Mouse (Mus musculus) spleen, adult 12 weeks (tissue): Measurements from ENCODE around the gene Tmprss11e.

Source experiments
- DNase-seq: peaks from one replicate; pipeline ENCODE4 v3.0.0; 2022; ENCODE audit warnings: low spot score

Gene Tmprss11e

DNA sequence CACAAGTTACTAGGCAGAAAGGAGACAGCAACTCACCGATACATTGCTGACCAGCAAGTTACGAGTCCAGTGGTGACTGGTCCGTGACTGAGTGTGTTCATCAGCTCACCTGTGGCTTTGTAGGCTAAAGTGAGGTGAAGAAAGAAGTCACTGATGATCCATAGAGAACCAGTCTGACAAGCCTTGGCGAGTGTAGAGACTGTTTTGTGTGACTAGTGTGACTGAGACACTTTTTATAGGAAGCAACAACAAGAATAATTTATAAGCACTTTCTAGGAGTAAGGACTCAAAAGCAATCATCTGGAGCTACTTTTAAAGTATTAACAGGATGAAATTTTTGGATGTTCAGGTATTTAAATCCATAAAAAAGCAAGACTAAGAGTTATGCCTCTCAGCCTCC lies at the start of gene Tmprss11e:
Tmprss11e (minus strand) TSS at position 101 of the 400 bp plus-strand sequence.
- DNase-seq, result no peak

DNA sequence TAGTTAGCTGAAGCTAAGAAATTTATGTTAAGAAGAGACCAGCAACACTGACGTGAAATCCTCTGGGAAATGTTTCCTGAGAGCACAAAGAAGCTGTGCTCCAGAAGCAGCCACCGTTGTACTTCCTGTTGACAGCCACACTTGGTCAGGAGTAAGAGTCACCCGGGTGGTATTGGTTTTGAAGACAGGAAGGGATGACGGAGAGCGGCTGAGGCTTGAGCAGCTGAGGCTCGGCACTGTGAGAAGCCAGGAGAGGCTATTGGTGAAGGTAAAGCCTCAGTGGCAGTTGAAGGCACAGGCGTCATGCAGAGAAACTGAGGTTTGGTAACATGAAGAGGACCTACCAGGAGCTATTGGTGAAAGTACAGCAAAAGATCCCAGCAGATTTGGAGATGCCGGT lies 47.2 kb upstream of the Tmprss11e start:
- DNase-seq, result no peak

DNA sequence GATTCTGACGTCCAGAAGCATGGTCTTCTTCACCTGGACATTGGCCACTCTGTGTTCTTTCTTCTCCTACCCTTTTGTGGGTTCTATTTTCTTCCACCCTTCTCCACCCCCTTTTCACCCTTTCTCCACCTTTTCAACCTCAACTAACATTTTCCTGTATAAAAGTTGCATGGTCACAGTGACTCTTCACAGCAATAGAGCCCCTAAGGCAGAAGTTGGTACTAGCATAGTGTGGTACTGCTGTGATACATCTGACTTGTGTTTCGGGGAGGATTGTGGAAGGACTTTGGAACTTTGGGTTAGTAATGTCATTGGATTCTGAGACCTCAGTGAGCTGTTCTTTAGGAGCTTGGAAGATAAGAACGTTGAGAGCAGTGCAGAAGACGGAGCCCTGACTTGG lies 46.6 kb upstream of the Tmprss11e start:
- no peak for DNase-seq

DNA sequence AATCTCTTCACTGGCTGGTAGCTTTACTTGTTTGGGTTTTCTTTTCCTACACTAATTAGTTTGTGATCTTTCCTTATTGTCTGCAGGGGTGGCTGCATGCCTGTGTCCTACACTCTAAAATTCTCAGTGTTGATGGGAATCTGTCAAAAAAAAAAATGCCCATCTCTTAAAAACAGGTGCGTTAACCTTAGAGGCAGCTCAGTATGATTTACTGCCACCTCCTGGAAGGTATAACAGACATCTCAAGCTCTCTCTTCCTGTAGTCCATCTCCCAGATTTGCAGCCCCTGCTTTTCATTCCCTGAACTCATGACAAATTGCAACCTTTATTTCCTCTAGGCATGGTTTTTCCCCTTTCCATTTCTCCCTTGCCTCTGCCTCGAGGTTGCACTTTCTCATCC lies 44.3 kb upstream of the Tmprss11e start:
- DNase-seq, result no peak

DNA sequence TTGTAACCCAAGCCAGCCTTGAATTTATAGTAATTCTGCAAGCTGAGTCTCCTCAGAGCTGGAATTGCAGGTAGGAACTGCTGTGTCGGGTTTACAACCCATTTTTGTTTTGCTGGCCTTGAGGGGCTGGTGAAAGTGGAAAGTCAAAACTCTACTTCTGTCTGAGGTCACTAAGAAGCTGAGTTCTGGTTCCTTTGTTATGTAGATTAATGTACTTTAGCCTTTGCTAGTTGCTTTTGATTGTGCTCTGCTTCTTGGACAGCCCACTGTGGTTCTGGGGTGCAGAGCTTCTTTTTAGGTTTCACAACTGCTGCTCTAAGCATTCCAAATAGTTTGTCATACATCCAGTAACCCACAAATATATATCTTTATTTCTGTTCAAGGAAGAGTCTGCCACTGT lies 41.2 kb upstream of the Tmprss11e start:
- no peak for DNase-seq

DNA sequence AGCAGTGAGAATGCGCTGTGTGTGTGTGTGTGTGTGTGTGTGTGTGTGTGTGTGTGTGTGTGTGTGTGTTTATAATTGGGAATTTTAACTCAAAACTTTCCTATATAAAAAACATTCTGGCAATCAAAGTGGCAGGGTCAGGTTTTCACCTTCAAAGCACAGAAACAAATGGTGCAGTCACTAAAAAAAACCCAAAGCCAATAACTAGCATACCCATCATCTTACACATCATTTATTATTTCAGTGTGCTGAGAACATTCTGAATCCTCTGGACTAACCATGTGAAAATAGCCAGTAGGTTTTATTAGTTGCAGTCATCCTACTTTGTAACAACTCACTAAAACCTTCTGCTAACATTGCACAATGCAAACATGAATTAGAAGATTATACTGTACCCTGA lies 38.6 kb upstream of the Tmprss11e start:
- no peak for DNase-seq

DNA sequence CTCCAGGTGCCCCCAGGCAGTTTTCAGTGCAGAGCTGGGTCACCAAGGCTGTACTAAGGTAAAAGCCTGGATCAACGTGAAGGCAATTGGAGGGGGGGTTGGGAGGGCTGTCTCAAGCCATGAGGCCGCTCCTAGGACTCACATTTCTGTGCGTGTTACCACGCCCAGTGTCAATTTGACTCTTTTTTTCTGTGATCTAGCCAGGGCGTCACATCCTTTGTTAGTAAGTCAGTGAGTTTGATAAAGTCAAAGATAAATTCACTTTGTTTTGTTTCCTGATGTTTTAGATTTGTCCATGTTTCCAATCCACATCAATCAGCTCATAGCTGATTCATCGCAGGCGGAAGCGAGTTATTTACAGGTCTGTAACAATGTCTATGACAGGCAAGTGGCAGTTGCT lies 37.4 kb upstream of the Tmprss11e start:
- no peak for DNase-seq

DNA sequence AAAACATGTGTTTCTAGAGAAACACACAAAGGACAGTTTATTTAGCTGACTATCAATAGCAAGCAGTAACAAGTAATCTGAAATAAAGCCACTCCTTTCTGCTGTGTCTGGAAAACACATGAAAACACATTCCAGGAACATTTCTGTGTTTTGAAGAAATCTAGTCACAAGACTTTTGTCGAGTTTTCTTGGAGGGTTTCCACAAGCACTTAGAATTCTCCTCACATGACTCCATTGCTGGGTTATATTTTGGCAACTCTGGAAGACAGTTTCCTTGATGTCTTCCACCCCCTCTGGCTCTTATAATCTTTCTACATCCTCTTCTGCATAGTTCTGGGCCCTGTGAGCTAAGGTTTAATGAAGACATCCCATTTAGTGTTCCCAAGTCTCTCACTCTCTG lies 32.9 kb upstream of the Tmprss11e start:
- no peak for DNase-seq

DNA sequence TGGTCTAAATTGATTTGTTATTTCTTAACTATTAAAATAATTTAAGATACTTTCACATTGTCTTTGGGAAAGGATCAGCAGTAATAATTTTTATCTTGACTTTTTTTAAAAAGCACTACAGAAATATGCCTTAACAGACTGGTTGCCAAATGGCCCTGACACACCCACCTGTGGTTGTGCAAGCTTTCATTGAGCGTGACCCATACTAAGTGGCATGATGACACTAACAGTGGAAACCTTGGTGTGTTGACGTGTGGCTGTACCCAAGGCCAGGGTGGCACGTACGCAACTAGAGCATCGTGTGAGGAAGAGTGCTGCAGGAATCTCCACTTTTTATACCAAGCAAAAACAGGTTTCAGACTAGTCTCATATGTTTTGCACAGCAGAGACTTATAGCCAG lies 31.3 kb upstream of the Tmprss11e start:
- DNase-seq, result no peak

DNA sequence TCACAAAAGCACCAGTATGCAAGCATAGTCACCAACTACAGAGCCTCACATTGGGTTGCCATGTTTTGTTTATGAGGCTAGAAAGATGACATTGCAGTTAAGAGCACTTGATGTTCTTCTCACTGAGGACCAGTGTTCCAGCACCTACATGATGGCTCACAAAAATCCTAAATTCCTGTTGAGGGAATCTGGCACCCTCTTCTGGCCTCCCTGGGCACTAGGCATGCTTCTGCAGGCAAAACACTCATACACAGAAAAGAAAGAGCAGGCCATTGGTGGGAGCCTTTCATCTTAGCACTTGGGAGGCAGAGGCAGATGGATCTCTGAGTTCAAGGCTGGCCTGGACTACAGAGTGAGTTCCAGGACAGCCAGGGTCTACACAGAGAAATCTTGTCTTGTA lies 25.4 kb upstream of the Tmprss11e start:
- DNase-seq, result no peak

DNA sequence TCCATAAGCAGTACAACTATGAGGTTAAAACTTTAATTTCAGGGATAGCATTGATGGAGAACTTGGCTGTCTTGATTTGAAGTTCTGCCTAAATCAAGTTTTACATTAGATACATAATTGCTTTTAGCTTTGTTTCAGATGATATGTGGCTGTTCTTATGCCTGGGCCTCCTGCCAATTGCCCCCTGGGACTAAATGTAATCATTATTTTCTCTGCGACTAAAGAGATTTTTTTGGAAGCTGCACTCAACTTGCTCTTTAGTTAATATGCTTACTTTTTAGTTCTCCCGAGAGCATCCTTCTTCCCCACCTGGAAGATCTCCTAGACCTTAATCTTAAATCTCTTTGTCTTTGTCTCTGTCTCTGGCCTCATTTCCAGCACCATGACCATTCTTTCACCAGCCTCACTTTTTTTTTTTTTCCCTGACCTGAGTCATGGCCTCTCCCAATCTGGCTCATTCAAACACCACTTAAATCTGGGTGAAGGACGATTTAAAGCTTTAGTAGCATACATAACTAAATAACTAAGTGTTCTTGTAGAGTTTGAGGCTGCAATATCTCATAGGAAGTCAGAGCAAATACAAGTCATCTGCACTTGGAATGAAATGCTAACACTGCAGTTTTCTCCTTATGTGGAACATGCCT lies 23.5 kb upstream of the Tmprss11e start:
- DNase-seq, result no peak

DNA sequence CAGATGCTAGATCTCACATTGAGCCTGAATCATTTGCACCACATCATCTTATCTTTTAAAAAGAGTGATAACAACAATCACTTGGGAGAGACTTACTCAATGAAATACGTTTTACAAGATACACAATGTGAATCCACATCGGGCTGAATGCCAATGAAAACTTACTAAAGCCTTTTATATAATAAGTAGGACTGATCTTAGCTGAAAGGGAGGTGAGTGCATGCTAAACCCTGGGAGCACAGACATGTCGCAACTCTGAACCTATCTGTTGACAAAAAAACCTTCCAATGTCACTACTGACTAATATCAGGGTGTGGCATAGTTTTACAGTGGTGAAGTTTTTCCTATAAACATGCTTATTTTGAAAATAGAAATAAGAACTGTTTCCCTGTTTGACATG lies 2.8 kb downstream of the Tmprss11e start:
- no peak for DNase-seq

DNA sequence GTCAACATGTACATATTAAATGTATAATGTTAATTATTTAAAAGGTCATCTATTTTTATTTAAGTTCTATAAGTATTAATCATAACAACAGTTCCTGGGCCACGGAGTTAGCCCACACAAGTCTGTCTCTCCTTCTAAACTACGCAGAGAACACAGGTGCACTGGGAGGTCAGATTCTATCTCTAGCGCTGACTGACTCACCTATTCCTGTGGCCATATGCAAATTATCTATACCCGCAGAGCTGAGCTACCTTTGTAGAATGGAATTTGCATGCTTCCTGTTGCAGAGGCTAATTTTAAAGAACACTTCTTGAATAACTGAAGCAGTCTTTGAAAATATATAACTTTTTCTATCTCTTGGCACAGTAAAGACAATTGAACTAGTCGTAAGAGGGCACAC lies 4.5 kb downstream of the Tmprss11e start:
- no peak for DNase-seq

DNA sequence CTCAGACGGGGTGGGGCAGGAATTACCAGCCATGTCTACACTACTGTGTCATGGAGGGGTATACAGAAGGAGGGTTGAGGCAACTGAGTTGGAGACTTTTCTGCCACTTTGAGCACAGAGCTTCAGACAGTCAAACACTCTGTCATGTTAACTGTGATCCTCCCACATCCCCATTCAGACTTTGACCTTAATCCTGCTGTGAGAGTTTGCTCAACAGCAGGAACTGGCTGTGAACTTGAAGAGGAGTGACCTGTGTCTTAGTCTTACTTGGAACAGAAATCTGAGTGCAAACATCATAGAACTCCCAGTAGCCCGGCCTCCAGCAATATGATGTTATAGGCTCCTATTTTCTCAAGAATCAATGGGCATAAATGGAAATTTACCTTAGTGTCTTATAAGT lies 9.8 kb downstream of the Tmprss11e start:
- no peak for DNase-seq

DNA sequence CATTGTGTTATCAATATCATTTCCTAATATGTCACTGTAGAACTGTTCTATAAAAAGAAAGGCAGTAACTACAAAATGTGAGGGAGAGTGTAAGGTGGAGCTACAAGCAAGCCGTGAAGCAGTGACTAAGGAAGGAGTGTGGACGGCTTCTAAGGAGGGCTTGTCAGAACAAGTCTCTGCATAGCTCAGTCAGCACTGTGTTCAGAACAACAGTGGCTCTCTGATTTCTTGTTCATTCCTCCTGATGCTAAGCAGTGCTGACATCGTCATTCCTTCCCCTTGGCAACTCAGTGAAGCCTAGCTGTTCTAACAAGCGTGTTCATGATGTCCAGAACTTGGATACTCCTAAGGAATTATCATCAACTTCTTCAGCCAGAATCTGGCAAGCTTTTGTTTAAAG lies 15.0 kb downstream of the Tmprss11e start:
- no peak for DNase-seq

DNA sequence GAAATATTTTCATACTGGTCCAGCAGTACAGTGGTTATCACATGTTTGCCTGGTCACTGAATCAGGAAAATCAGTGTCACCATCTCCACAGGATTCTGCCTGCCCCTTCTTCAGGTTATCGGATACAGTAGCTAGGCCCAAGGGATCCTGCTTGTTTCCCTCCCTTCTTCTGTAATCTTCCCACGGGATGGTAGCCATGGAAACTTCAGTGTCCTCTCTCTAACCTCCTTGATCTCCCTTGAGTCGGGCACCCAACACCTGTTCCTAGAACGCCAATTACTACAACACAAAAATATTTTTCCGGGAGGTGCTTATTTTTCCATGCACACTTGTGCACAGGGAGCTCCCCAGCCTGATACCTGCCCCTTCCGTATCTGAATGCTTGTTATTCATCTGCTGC lies 17.0 kb downstream of the Tmprss11e start:
- DNase-seq, result no peak

DNA sequence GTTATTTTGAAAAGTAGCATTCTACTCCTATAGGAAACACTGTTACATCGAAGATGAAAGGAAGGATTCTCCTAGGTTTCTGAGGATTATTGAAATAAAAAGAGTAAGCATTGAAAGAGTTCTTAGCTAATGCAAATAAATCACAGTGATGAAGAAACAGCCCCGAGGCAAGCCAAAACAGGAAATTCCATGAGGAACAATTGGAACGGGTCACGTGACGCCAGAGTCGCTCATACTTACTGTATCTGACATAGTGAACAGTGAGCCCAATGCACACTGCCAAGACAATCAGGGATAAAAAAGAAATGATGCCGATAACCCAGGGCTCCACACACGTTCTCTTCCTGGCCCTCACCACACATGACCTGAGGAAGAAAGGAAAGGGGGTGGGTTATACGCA lies 18.6 kb downstream of the Tmprss11e start:
- DNase-seq, result no peak

DNA sequence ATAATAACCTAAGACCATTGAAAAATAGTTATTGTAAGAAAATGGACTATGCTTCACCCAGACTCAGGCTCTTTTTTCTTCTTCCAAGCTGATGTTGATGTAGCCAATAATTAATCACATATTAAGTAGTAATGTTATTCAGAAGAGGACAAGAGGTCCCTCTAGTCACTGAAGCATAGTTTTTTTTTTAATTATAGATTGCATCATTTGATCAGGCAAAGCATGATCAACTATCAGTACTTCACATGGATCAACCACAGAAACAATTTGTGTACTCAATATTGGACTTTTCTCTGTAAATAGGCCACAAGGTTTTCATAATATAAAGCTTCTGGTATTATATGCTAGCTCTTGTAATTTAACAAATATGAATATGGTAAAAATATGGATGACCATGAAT lies 20.6 kb downstream of the Tmprss11e start:
- DNase-seq, result no peak

DNA sequence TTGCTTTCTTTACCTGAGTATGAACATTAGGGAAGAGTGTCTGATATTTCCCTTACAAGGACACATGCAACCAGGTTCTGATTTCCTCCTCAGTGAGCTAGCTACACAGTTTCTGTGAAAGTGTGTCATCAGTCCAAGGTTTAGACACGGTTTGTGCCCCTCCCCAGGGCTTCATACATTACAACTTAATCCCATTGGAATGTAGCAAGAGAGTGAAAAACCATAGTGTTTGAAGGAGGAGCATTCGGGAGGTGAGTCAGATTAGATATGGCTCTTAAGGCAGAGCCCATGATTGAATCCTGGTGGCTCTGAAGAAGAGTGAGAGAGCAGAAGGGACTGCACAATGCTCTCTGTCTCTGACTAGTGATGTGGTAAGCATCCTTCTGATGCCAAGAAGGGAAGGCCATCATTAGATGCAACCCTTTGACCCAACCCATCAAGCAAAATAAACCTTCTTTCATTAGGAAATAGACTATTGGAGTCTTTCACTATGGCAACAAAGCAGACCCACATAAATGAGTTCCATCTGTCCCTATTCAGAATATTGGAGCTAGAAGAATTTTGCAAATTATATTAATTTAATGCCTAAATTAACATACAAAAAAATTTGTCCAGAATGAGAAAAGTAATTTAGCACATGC lies 22.7 kb downstream of the Tmprss11e start:
- DNase-seq, result no peak

DNA sequence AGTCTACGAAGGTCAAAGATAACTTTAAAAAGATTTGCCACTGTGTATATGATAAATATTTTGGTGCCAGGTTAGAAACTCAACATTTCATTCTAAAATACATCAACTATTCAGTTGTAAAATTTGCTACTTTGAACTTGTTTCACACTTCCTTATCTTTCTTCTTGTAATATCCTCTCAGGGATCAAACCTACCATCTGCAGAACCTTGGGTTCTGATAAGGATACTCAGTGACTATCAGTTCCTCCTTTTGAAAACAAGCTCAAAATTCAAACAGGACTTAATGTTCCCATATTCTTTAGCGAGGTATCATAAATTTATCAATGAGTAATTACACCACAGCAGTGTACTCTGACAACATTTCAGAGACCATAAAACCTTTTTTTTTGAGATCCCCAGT lies 30.6 kb downstream of the Tmprss11e start:
- no peak for DNase-seq

DNA sequence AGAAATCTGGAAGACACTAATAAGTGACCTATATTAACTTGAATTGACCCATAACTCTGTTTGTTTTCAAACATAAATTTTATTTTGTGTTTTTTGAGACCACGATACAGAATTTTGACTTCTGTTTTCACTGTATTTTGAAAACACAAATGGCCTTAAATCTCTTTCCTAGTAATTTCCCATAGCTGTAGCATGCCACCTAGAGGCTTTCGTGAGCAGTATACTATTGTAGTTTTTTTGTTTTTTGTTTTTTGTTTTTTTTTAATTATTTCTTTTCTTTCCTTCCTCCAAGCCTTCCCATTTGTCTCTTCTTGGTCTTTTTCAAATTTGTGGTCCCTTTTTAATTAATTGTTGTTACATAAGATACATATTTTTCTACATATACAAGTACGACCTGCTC lies 40.7 kb downstream of the Tmprss11e start:
- no peak for DNase-seq

DNA sequence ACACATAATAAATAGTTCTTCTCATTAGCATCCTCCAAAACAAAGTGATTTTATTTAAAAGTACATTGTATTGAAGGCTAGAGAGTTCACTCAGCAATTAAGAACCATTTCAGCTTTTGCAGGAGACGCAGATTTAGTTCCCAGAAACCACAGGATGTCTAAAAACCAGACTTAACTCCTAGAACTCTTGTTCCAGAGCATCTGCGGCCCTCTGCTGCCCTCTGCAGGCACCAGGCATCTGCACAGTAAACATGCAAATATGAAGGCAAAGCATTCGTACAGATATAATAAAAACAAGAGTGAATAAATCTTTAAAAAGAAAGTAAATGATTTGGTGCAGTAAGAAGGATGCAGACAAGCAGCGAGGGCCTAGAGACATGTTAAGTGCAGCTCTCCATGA lies 60.9 kb downstream of the Tmprss11e start:
- no peak for DNase-seq

DNA sequence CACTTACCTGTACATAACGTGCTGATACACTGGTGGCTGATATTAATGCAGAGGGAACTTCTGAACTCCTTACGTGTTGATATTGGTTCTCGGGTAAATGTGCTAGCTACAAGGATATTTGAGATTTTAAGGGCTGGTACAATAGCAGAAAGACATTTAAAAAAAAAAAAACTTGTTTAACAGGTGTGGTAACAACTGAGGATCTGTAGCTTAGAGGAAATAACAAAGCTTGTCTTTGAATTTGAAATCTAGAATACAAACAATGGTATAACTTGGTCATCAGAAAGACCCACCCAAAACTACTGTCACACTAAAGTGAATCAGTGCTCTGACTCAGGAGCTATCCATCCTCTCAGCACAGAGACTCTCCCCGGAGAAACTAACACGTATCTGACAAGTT lies 69.4 kb downstream of the Tmprss11e start, which contains the start of gene Tmprss11b:
Tmprss11b (minus strand) TSS at position 101 of the 400 bp plus-strand sequence.
- DNase-seq, result no peak
